Mouse (Mus musculus): ENCODE data around the gene Dhdh. TPM values are rescaled to one million over a fixed set of nuclear protein-coding genes. Genes with fewer than 3 reads are reported as not detected.
"Not testable (repeated sequence)": the region's sequence is repeated elsewhere in the genome, so short reads cannot be mapped to it uniquely, and the experiment has no call there.

Dhdh gene
- total RNA-seq, 1 experiment from 2014 or later, result 3.7 TPM

GRCm38 (mm10) chr7:45515436-45515835, 26.8 kb upstream of the Dhdh start:
- ATAC-seq (ENCODE audit: extremely low read depth, insufficient number of reproducible peaks, low FRiP score, poor library complexity, severe bottlenecking), result no peak

GRCm38 (mm10) chr7:45514411-45514810, 25.8 kb upstream of the Dhdh start:
- ATAC-seq (ENCODE audit: extremely low read depth, insufficient number of reproducible peaks, low FRiP score, poor library complexity, severe bottlenecking), result no peak

GRCm38 (mm10) chr7:45509912-45510787, 21.5 kb upstream of the Dhdh start, which contains the start of gene Nucb1:
TSS of gene Nucb1 (minus strand) at chr7:45510406.
- ATAC-seq (ENCODE audit: extremely low read depth, insufficient number of reproducible peaks, low FRiP score, poor library complexity, severe bottlenecking), result peak; percentile 91

GRCm38 (mm10) chr7:45509181-45509882, 20.7 kb upstream of the Dhdh start:
- ATAC-seq (ENCODE audit: extremely low read depth, insufficient number of reproducible peaks, low FRiP score, poor library complexity, severe bottlenecking), result no peak

- no peak for ATAC-seq (ENCODE audit: extremely low read depth, insufficient number of reproducible peaks, low FRiP score, poor library complexity, severe bottlenecking)
Observed at GRCm38 (mm10) chr7:45508561-45508960, 20.0 kb upstream of the Dhdh start.

- ATAC-seq (ENCODE audit: extremely low read depth, insufficient number of reproducible peaks, low FRiP score, poor library complexity, severe bottlenecking), result no peak
Observed at GRCm38 (mm10) chr7:45507583-45507982, 19.0 kb upstream of the Dhdh start.

GRCm38 (mm10) chr7:45498427-45498826, 9.8 kb upstream of the Dhdh start:
- ATAC-seq (ENCODE audit: extremely low read depth, insufficient number of reproducible peaks, low FRiP score, poor library complexity, severe bottlenecking), result no peak

GRCm38 (mm10) chr7:45494548-45494947, 5.9 kb upstream of the Dhdh start:
- no peak for ATAC-seq (ENCODE audit: extremely low read depth, insufficient number of reproducible peaks, low FRiP score, poor library complexity, severe bottlenecking)

- no peak for ATAC-seq (ENCODE audit: extremely low read depth, insufficient number of reproducible peaks, low FRiP score, poor library complexity, severe bottlenecking)
Observed at GRCm38 (mm10) chr7:45492951-45493350, 4.3 kb upstream of the Dhdh start.

- no peak for ATAC-seq (ENCODE audit: extremely low read depth, insufficient number of reproducible peaks, low FRiP score, poor library complexity, severe bottlenecking)
Observed at GRCm38 (mm10) chr7:45492225-45492844, 3.7 kb upstream of the Dhdh start.

- no peak for ATAC-seq (ENCODE audit: extremely low read depth, insufficient number of reproducible peaks, low FRiP score, poor library complexity, severe bottlenecking)
Observed at GRCm38 (mm10) chr7:45491264-45491663, 2.7 kb upstream of the Dhdh start.

GRCm38 (mm10) chr7:45490822-45491221, 2.2 kb upstream of the Dhdh start:
- ATAC-seq (ENCODE audit: extremely low read depth, insufficient number of reproducible peaks, low FRiP score, poor library complexity, severe bottlenecking), result no peak

GRCm38 (mm10) chr7:45489578-45489977, 973 bp upstream of the Dhdh start:
- ATAC-seq (ENCODE audit: extremely low read depth, insufficient number of reproducible peaks, low FRiP score, poor library complexity, severe bottlenecking), result no peak

- ATAC-seq (ENCODE audit: extremely low read depth, insufficient number of reproducible peaks, low FRiP score, poor library complexity, severe bottlenecking), result no peak
Observed at GRCm38 (mm10) chr7:45487861-45488292, 728 bp downstream of the Dhdh start.

- ATAC-seq (ENCODE audit: extremely low read depth, insufficient number of reproducible peaks, low FRiP score, poor library complexity, severe bottlenecking), result no peak
Observed at GRCm38 (mm10) chr7:45486761-45487415, 1.7 kb downstream of the Dhdh start, which contains the start of gene Gm45808. TSS of gene Gm45808 (minus strand) at chr7:45486811.

- no peak for ATAC-seq (ENCODE audit: extremely low read depth, insufficient number of reproducible peaks, low FRiP score, poor library complexity, severe bottlenecking)
Observed at GRCm38 (mm10) chr7:45486158-45486557, 2.4 kb downstream of the Dhdh start.

- ATAC-seq (ENCODE audit: extremely low read depth, insufficient number of reproducible peaks, low FRiP score, poor library complexity, severe bottlenecking), result not testable (repeated sequence)
Observed at GRCm38 (mm10) chr7:45484985-45485384, 3.6 kb downstream of the Dhdh start.

GRCm38 (mm10) chr7:45482166-45482565, 6.4 kb downstream of the Dhdh start:
- no peak for ATAC-seq (ENCODE audit: extremely low read depth, insufficient number of reproducible peaks, low FRiP score, poor library complexity, severe bottlenecking)

GRCm38 (mm10) chr7:45481374-45481927, 7.2 kb downstream of the Dhdh start, which contains the start of gene Tulp2:
TSS of gene Tulp2 (plus strand) at chr7:45481877.
- peak; percentile 61; the same call in 1 of the 2 replicates for ATAC-seq (ENCODE audit: extremely low read depth, insufficient number of reproducible peaks, low FRiP score, poor library complexity, severe bottlenecking)

All from neutrophil, adult 5-6 weeks (primary cell).